Mouse (Mus musculus) cerebellum, adult 2 months (tissue): ENCODE results near the gene Kcnj10. TPM values are rescaled to one million over a fixed set of nuclear protein-coding genes. Genes with fewer than 3 reads are reported as not detected.

Experiments
- DNase-seq, 2 experiments: peaks; one replicate each; pipeline ENCODE4 v3.0.0; 2021
- H3K27ac ChIP-seq: fragments of 200-500 bp; 2 replicates; pipeline ENCODE4 v1.5.1; 2012; ENCODE audit warnings: low read length, control low read depth, inconsistent platforms; ENCODE audit not compliant: insufficient read depth
- H3K27me3 ChIP-seq: fragments of 200-500 bp; 2 replicates; pipeline ENCODE4 v1.6.1; 2012; ENCODE audit warnings: inconsistent platforms, mild to moderate bottlenecking, low read length, moderate library complexity; ENCODE audit not compliant: control insufficient read depth, insufficient read depth
- H3K4me1 ChIP-seq: fragments of 200-500 bp; 2 replicates; pipeline ENCODE4 v1.6.1; 2011; ENCODE audit warnings: low read length; ENCODE audit not compliant: control insufficient read depth, insufficient read depth
- H3K4me3 ChIP-seq: fragments of 200-500 bp; replicated peaks from 2 replicates; pipeline ENCODE3; 2011; ENCODE audit warnings: mild to moderate bottlenecking, low read depth, low read length, control low read depth; ENCODE audit not compliant: insufficient read depth
- CTCF ChIP-seq: fragments of 200-500 bp; IDR thresholded peaks from 2 replicates; pipeline ENCODE4 v1.5.1; 2011; ENCODE audit warnings: low read depth, mild to moderate bottlenecking, control low read depth, low read length, moderate library complexity, borderline replicate concordance; ENCODE audit not compliant: insufficient read depth
- POLR2A ChIP-seq: fragments of 200-500 bp; IDR thresholded peaks from 2 replicates; pipeline ENCODE4 v1.6.1; 2011; ENCODE audit warnings: low read length, control low read depth, borderline replicate concordance; ENCODE audit not compliant: insufficient read depth
- WGBS: fragments of 180-500 bp; shearing (Covaris S2); methylation state at CpG from one replicate; pipeline ENCODE4 v1.1.7; 2018; 5-methylcytosine and 5-hydroxymethylcytosine counted together
- polyA plus RNA-seq: library from polyadenylated mRNA; depleted of rRNA; stranded (reverse); fragments of >200 nt; gene quantifications from 2 replicates; pipeline ENCODE4 v1.2.3, GENCODE M21; 2012

The Kcnj10 gene
- polyA plus RNA-seq, 1 experiment: 174 TPM

DNA sequence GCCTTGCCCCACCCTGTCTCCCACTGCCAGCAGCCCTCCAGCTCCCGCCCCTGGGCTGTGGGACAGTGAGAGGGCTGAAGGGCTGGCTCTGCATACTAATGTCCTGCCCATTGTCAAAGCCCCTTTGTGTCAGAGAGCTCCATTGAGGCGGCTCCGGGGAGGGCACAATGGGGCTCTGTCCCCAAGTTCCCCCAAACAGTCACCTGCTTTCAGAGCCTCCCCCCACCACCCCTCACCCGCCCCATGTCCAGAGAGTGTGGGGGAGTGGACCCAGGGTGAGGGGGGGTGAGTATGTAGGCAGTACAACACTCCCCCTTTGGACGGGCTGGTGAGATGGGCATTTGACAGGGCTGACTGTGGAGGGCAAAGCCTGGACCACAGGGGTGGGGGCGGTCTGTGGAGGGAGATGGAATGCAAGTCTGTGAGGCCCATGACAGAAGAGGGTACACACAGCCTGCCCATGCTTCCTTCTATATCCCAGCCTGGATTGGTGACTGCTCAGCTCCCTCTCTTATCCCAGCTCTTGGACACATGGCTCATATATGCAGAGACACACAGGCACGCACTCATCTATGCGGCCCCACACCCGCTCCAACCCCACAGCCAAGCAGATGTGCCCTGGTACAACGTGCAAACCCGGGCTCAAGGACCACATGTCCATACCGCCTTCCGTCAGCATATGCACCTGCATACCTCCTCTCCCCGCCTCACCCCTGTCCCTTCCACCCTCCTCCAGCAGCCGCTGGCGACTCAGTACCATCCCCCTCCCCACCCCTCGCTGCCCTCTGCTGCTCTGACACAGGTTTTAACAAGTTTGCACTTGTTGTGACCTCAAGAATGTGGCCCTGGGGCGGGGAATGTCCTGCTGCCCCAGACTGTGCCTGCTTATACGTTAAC lies 9.2 kb downstream of the Kcnj10 start:
- Histone ChIP-seq H3K4me1 (peaks cover 3% of the 10 kb centered on the region; the same call in 1 of the 2 replicates), H3K27ac (peak overlapping the region; percentile 81; the same call in 1 of the 2 replicates), H3K4me3 (no peak overlapping the region), H3K27me3 (no peaks in the 10 kb centered on the region)
- TF ChIP-seq POLR2A: no peak
- TF ChIP-seq CTCF: no peak
- WGBS: 20% methylated on average over 18 of the region's 19 CpGs
- peak in 1 of 2 experiments; percentile 64 for DNase-seq

DNA sequence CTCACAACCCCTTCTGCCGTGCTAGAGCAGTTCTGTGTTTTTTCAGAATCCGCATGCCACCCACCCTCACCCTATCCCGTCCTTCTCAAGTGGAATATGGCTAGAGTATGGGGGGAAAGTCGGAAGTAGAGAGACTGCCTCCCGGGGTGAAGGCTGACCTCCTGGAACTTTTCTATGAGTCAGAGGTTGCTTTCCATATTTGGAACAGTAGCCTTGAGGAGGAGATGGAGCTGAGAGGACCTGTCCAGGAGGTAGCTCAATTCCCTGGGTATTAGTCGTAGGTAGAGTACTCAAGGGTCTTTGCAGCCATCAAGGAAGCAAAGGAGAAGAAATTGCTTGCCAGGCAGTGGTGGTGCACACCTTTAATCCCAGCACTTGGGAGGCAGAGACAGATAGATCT lies 11.0 kb downstream of the Kcnj10 start:
- Histone ChIP-seq H3K27ac (peak overlapping the region; percentile 27; the same call in 1 of the 2 replicates), H3K4me1 (peaks cover 3% of the 10 kb centered on the region; the same call in 1 of the 2 replicates), H3K4me3 (no peak overlapping the region), H3K27me3 (no peaks in the 10 kb centered on the region)
- TF ChIP-seq POLR2A: no peak
- no peak for TF ChIP-seq CTCF
- 76% methylated on average over 6 of the region's 6 CpGs for WGBS
- no peak for DNase-seq

DNA sequence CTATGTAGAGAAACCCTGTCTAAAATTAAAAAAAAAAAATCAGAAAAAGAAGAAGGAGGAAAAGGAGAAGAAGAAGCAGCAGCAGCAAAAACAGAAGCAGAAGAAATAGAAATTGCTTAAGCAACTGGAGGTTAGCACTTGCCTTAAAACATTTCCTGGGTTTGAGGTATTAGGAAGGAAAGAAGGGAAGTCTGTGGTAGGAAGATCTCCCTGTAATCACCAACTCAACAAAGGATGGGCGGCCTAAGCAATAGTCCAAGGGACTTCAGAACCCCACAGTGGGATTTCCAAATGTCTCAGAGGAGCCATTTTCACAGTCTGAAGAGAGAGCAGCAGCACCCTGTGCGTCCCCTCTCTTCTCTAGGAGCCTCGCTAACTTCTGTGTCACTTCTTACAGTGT lies 11.4 kb downstream of the Kcnj10 start:
- Histone ChIP-seq H3K4me1 (peaks cover 5% of the 10 kb centered on the region; the same call in 1 of the 2 replicates), H3K27me3 (no peaks in the 10 kb centered on the region), H3K4me3 (no peak overlapping the region), H3K27ac (no peak overlapping the region)
- TF ChIP-seq POLR2A (no peak), CTCF (no peak)
- WGBS: 92% methylated on average over 3 of the region's 3 CpGs
- DNase-seq: no peak

DNA sequence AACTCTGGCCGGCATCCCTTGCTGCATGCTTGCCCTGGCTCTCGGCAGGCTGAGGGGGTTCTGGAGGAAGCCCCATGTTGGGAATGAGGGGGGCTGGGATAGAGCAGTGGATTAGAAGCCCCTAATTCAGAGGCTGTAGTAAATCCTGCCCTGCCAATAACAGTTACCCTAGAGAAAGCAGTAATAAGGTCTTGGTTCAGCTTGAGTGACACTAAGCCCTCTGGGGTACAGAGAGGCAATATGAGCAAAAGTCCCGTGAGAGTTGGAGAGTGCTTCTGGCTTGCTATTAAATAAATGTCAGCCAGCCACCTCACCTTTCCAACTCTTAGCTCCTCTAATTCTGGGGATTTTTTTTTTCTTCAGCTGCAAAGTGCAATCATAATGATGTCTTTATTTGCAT lies 14.3 kb downstream of the Kcnj10 start:
- peaks cover 4% of the 10 kb centered on the region; the same call in 1 of the 2 replicates for H3K4me1 ChIP-seq
- no peak overlapping the region for H3K4me3 ChIP-seq
- H3K27ac ChIP-seq: no peak overlapping the region
- H3K27me3 ChIP-seq: no peaks in the 10 kb centered on the region
- DNase-seq: no peak
- WGBS: 42% methylated on average over 3 of the region's 3 CpGs
- TF ChIP-seq POLR2A: no peak
- no peak for TF ChIP-seq CTCF

DNA sequence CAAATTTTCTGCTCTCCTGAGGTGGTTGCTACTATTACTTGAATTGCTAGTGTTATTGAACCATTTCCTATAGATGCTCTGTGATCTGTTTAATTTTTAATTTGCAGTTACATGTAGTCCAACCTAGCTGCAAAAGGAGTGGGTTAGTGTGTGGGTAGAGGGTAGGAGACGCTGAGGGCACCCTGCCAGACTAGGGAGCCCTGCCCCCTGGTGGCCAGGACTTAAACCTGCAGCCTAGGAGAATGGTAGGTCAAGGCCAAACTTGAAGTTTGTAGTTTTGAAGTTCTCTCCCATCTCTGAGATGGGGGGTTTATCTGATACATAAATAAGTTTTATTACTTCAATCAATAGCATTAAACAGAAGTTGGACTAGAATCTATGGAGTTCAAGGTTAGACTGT lies 16.5 kb downstream of the Kcnj10 start:
- no peak for TF ChIP-seq POLR2A
- peak; percentile 95 for TF ChIP-seq CTCF
- no peak overlapping the region for H3K4me3 ChIP-seq
- no peaks in the 10 kb centered on the region; the same call in 1 of the 2 replicates for H3K27me3 ChIP-seq
- peaks cover 3% of the 10 kb centered on the region; the same call in 1 of the 2 replicates for H3K4me1 ChIP-seq
- DNase-seq: peak; percentile 63 to 78
- no peak overlapping the region; the same call in 1 of the 2 replicates for H3K27ac ChIP-seq
- WGBS: 0% methylated on average over 1 of the region's 1 CpGs

DNA sequence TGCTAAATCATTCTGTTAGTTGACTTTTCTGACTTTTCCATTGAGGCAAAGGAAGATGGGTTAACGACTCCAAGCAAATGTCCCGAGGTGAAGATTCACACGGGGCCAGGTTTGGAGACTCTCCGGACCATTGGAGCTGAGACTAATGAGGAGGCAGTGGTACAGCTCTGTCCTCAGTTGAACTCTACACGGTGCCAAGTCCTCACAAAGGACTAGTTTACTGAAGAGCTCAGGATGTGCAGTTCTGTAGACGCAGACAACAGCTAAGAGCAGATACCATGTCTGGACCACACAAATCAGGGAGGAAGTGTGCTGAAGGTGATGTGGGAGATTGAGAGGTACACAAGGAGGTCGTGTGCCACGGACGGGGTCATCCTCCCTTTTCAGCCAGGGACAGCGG lies 17.3 kb downstream of the Kcnj10 start:
- H3K27ac ChIP-seq: no peak overlapping the region
- 42% methylated on average over 10 of the region's 10 CpGs for WGBS
- no peak overlapping the region for H3K4me3 ChIP-seq
- TF ChIP-seq CTCF: no peak
- no peak for TF ChIP-seq POLR2A
- no peaks in the 10 kb centered on the region; the same call in 1 of the 2 replicates for H3K27me3 ChIP-seq
- peak in 1 of 2 experiments; percentile 19 for DNase-seq
- H3K4me1 ChIP-seq: peaks cover 3% of the 10 kb centered on the region; the same call in 1 of the 2 replicates

DNA sequence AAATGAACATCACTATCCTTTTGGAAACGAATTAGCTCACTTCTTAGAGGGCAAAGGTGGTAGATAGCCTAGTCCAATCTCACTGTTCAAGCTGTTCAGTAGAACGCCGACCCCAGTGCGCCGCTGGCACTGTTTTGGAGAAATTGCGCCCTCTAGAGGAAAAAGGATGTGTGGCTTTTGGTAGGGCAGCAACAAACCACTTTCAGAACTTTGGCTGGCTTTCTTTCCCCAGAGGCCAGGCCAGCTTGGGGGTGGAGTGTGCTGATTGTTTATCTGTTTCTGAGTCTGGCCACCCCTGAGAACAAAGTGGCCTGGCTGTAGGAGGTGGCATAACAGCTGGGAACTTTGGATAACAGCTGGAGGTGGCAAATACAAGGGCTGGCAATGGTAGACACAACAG lies 23.7 kb downstream of the Kcnj10 start:
- Histone ChIP-seq H3K4me1 (no peaks in the 10 kb centered on the region), H3K27me3 (no peaks in the 10 kb centered on the region; the same call in 1 of the 2 replicates), H3K4me3 (no peak overlapping the region), H3K27ac (no peak overlapping the region)
- DNase-seq: peak in 1 of 2 experiments; percentile 60
- 6% methylated on average over 6 of the region's 6 CpGs for WGBS
- TF ChIP-seq CTCF: peak; percentile 71
- no peak for TF ChIP-seq POLR2A
